Mouse (Mus musculus): ENCODE measurements at regions not wholly inside any gene's neighbourhood (a gene's known extent, or its start where the extent isn't known, plus 50 kb on each side); places are given as distances from the start of the nearest gene placed in this dataset.

GRCm38 (mm10) chr4:95284696-95285095 lies 232.7 kb upstream of the Jun start:
- Histone ChIP-seq H3K4me2 (no peak overlapping the region), H3K9me3 (no peaks in the 10 kb centered on the region), H3K4me3 (no peak overlapping the region), H3K9ac (no peak overlapping the region), H3K36me3 (no peaks in the 10 kb centered on the region), H3K27ac (no peak overlapping the region), H3K4me1 (peaks cover 7% of the 10 kb centered on the region), H3K27me3 (no peaks in the 10 kb centered on the region)
- no peak for ATAC-seq (ENCODE audit: insufficient number of reproducible peaks, insufficient read depth, low FRiP score, low TSS enrichment, low read depth)
- WGBS: 80% methylated on average over 1 of the region's 1 CpGs

DNA sequence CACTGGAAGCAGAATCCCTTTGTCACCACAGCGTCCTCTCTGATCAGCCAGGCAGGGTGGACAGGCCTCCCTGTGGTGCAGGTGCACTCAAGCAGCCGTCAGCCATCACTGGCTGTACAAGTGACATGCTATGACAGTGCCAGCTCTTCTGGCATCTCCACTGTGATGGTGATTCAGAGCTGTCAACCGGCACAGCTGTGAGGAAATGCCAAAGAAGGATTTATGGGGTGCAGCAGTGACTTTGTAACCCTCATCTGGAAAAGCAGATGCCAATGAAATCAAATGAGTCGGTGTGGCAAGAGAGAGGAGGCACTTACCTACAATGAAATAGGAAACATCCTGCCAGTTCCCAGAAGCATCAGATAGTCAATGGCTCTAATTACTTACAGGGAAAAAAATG lies 238.3 kb upstream of the Jun start:
- no peak for ATAC-seq (ENCODE audit: insufficient number of reproducible peaks, insufficient read depth, low FRiP score, low TSS enrichment, low read depth)
- Histone ChIP-seq H3K27ac (no peak overlapping the region), H3K9me3 (no peaks in the 10 kb centered on the region), H3K9ac (no peak overlapping the region), H3K36me3 (no peaks in the 10 kb centered on the region), H3K4me1 (no peaks in the 10 kb centered on the region), H3K4me3 (no peak overlapping the region), H3K4me2 (no peak overlapping the region), H3K27me3 (no peaks in the 10 kb centered on the region)
- WGBS: 63% methylated on average over 4 of the region's 4 CpGs

DNA sequence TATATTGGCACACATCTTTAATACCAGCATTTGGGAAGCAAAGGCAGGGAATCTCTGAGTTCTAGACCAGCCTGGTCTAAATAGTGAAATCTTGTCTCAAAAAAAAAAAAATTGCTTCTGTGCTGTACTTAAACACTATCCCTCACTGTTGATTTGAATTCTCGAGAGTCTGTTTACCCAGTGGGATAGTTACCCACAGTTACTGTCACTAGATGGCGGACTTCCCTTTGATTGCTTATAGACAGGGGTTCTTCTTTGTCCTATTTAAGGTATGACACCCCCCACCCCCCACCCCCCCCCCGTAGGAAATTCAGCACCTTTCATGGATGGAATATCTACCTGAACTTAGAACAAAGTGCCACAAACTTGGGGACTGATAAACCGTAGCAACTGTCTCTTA lies 242.1 kb upstream of the Jun start:
- Histone ChIP-seq H3K4me1 (no peaks in the 10 kb centered on the region), H3K4me2 (no peak overlapping the region), H3K27ac (no peak overlapping the region), H3K9ac (no peak overlapping the region), H3K9me3 (no peaks in the 10 kb centered on the region), H3K36me3 (no peaks in the 10 kb centered on the region), H3K4me3 (no peak overlapping the region), H3K27me3 (no peaks in the 10 kb centered on the region)
- no peak for ATAC-seq (ENCODE audit: insufficient number of reproducible peaks, insufficient read depth, low FRiP score, low TSS enrichment, low read depth)
- WGBS: 52% methylated on average over 4 of the region's 4 CpGs

DNA sequence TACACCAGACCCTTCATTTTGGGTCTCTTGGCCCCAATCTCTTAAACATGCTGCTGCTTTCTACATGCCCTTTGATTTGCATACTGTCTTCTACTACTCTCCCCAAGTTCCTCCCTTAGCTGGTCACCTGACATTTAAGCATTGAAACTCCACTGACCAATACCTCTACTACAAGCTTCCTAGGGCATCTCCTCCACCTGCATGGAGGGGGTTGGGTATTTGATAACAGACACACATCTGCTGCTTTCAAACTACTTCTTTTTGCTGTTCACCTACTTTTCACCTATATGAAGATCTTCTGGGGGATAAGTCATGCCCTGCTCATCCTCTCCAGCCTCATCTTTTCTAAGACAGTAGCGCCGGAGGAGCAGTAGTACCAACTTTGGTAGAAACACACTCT lies 249.9 kb upstream of the Jun start:
- Histone ChIP-seq H3K36me3 (no peaks in the 10 kb centered on the region), H3K27ac (no peak overlapping the region), H3K27me3 (no peaks in the 10 kb centered on the region), H3K4me2 (no peak overlapping the region), H3K9ac (no peak overlapping the region), H3K9me3 (no peaks in the 10 kb centered on the region), H3K4me1 (peaks cover 8% of the 10 kb centered on the region), H3K4me3 (no peak overlapping the region)
- ATAC-seq (ENCODE audit: insufficient number of reproducible peaks, insufficient read depth, low FRiP score, low TSS enrichment, low read depth): no peak
- WGBS: 96% methylated on average over 2 of the region's 2 CpGs

- H3K4me2 ChIP-seq: no peak overlapping the region
- H3K27me3 ChIP-seq: no peaks in the 10 kb centered on the region
- peaks cover 8% of the 10 kb centered on the region for H3K4me1 ChIP-seq
- H3K36me3 ChIP-seq: no peaks in the 10 kb centered on the region
- H3K9me3 ChIP-seq: no peaks in the 10 kb centered on the region
- no peak for ATAC-seq (ENCODE audit: insufficient number of reproducible peaks, insufficient read depth, low FRiP score, low TSS enrichment, low read depth)
- 35% methylated on average over 2 of the region's 2 CpGs for WGBS
- H3K9ac ChIP-seq: no peak overlapping the region; the same call in 1 of the 2 replicates
- H3K4me3 ChIP-seq: no peak overlapping the region
- H3K27ac ChIP-seq: 0 out of 2 replicates have a peak overlapping the region, but pooled peaks have one; percentile 23
Measured at GRCm38 (mm10) chr4:95303337-95303736, 251.3 kb upstream of the Jun start.

DNA sequence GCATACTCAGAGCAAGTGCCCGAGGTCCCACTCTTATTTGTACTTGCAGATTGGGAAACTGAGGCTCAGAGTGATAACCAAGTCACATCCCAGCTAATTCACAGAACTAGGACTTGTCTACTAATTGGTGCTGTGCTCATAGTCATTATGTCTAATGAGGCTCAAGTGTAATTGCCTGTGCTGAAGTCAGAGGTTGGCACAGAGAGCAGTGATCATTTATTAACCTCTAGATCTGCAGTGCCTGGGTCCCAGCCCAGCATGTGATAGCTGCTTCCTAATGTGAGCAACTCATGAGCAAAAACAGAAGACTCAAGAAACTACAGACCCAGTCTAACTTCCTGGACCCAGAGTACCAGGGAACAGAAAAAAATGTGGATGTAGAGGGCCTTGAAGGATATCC lies 252.0 kb upstream of the Jun start:
- no peak overlapping the region for H3K27ac ChIP-seq
- ATAC-seq (ENCODE audit: insufficient number of reproducible peaks, insufficient read depth, low FRiP score, low TSS enrichment, low read depth): no peak
- H3K27me3 ChIP-seq: no peaks in the 10 kb centered on the region
- WGBS: 86% methylated on average over 1 of the region's 1 CpGs
- no peaks in the 10 kb centered on the region for H3K36me3 ChIP-seq
- H3K4me3 ChIP-seq: no peak overlapping the region
- no peak overlapping the region for H3K9ac ChIP-seq
- H3K9me3 ChIP-seq: no peaks in the 10 kb centered on the region
- no peak overlapping the region for H3K4me2 ChIP-seq
- peaks cover 8% of the 10 kb centered on the region for H3K4me1 ChIP-seq

- Histone ChIP-seq H3K27ac (no peak overlapping the region), H3K4me1 (peaks cover 8% of the 10 kb centered on the region), H3K36me3 (no peaks in the 10 kb centered on the region), H3K9me3 (no peaks in the 10 kb centered on the region), H3K27me3 (no peaks in the 10 kb centered on the region), H3K4me3 (no peak overlapping the region), H3K9ac (no peak overlapping the region), H3K4me2 (no peak overlapping the region)
- 89% methylated on average over 2 of the region's 2 CpGs for WGBS
- ATAC-seq (ENCODE audit: insufficient number of reproducible peaks, insufficient read depth, low FRiP score, low TSS enrichment, low read depth): no peak
Measured at GRCm38 (mm10) chr4:95307134-95307533, 250.2 kb upstream of the Fggy start.

GRCm38 (mm10) chr4:95308469-95308895 lies 248.8 kb upstream of the Fggy start:
- Histone ChIP-seq H3K9me3 (no peaks in the 10 kb centered on the region), H3K36me3 (no peaks in the 10 kb centered on the region), H3K9ac (no peak overlapping the region), H3K4me3 (no peak overlapping the region), H3K4me2 (no peak overlapping the region), H3K4me1 (peaks cover under 1% of the 10 kb centered on the region; the same call in 1 of the 2 replicates), H3K27ac (no peak overlapping the region), H3K27me3 (no peaks in the 10 kb centered on the region)
- ATAC-seq (ENCODE audit: insufficient number of reproducible peaks, insufficient read depth, low FRiP score, low TSS enrichment, low read depth): peak; percentile 62; the same call in 1 of the 2 replicates
- 31% methylated on average over 5 of the region's 5 CpGs for WGBS

DNA sequence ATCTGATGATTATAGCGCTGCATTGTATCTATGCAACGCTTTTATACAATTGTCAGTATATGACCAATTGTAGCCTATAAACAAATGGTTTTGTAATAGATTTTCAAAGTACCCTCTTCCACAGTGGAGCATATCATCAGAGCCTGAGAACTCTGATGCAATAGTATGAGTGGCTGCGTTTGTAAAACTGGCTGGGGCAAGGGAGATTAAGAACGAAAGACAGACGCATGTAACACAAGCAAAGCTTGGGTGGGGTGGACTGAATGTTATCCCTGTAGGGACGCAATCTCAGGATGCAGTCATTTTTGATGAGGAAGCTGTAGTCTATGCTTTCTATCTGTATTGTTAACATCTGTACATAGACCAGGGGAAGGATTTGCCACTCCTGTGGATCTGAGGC lies 246.9 kb upstream of the Fggy start:
- 0 out of 2 replicates have a peak, but pooled peaks cover 3% of the 10 kb centered on the region for H3K4me1 ChIP-seq
- 75% methylated on average over 6 of the region's 6 CpGs for WGBS
- no peak for ATAC-seq (ENCODE audit: insufficient number of reproducible peaks, insufficient read depth, low FRiP score, low TSS enrichment, low read depth)
- H3K9me3 ChIP-seq: no peaks in the 10 kb centered on the region
- no peak overlapping the region for H3K27ac ChIP-seq
- H3K4me2 ChIP-seq: no peak overlapping the region
- H3K36me3 ChIP-seq: no peaks in the 10 kb centered on the region
- no peaks in the 10 kb centered on the region for H3K27me3 ChIP-seq
- H3K4me3 ChIP-seq: no peak overlapping the region
- H3K9ac ChIP-seq: no peak overlapping the region

DNA sequence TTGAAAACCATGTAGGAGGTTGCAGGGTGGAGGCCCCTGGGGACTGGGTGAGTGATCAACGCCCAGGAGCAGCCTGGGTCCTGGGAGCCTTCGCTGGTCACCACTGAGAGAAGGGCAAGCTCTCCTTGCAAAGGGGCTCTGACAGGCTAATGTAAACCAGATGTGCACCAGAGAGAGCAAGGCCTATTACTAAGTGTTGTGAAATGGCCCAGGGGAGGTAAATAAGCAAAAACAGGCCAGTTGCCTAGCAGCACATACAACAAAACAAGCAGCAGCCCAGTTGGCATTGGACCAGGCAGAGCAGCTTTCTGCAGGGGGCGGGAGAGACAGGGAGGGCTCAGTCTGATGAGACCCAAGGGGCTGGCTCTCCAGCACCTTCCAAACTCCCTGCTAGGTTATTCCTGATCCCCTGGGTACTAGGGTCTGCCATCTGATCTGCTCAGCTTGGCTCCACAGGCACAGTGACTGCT lies 239.5 kb upstream of the Fggy start:
- peak; percentile 87 for ATAC-seq (ENCODE audit: insufficient number of reproducible peaks, insufficient read depth, low FRiP score, low TSS enrichment, low read depth)
- no peaks in the 10 kb centered on the region for H3K36me3 ChIP-seq
- peaks cover 31% of the 10 kb centered on the region for H3K4me1 ChIP-seq
- H3K4me3 ChIP-seq: no peak overlapping the region
- no peak overlapping the region for H3K9ac ChIP-seq
- H3K4me2 ChIP-seq: peak overlapping the region; percentile 42
- 16% methylated on average over 3 of the region's 3 CpGs for WGBS
- no peaks in the 10 kb centered on the region for H3K27me3 ChIP-seq
- no peaks in the 10 kb centered on the region for H3K9me3 ChIP-seq
- H3K27ac ChIP-seq: peak overlapping the region; percentile 81

DNA sequence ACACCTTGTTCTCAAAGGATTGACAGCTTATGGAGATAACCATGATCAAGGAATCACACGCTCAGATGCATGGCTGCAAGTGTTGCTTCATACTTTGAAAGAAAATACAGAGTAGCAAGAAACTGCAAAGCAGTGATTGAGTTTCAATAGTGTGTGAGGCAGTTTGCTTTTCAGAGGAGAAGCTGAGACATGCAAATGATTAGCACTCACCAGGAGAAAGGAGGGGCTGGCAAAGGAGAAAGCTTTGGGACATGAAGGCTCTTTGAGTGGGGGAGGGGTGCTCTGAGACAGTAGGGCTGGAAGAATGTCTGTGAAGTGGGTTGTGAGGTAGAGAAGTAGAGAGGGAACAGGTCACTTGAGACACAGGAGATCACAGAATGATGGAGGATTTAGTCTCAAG lies 238.7 kb upstream of the Fggy start:
- WGBS: 23% methylated on average over 1 of the region's 1 CpGs
- no peaks in the 10 kb centered on the region for H3K27me3 ChIP-seq
- no peak overlapping the region for H3K9ac ChIP-seq
- no peaks in the 10 kb centered on the region for H3K36me3 ChIP-seq
- no peak overlapping the region for H3K4me3 ChIP-seq
- ATAC-seq (ENCODE audit: insufficient number of reproducible peaks, insufficient read depth, low FRiP score, low TSS enrichment, low read depth): no peak
- H3K4me2 ChIP-seq: peak overlapping the region; percentile 42
- no peaks in the 10 kb centered on the region for H3K9me3 ChIP-seq
- H3K27ac ChIP-seq: peak overlapping the region; percentile 81
- H3K4me1 ChIP-seq: peaks cover 31% of the 10 kb centered on the region

- Histone ChIP-seq H3K9me3 (no peaks in the 10 kb centered on the region), H3K4me2 (0 out of 2 replicates have a peak overlapping the region, but pooled peaks have one; percentile 11), H3K27ac (peak overlapping the region; percentile 81), H3K4me1 (peaks cover 28% of the 10 kb centered on the region), H3K4me3 (no peak overlapping the region), H3K27me3 (no peaks in the 10 kb centered on the region), H3K36me3 (no peaks in the 10 kb centered on the region), H3K9ac (no peak overlapping the region)
- no peak for ATAC-seq (ENCODE audit: insufficient number of reproducible peaks, insufficient read depth, low FRiP score, low TSS enrichment, low read depth)
- WGBS: 11% methylated on average over 6 of the region's 6 CpGs
Measured at GRCm38 (mm10) chr4:95319036-95319435, 238.3 kb upstream of the Fggy start.

DNA sequence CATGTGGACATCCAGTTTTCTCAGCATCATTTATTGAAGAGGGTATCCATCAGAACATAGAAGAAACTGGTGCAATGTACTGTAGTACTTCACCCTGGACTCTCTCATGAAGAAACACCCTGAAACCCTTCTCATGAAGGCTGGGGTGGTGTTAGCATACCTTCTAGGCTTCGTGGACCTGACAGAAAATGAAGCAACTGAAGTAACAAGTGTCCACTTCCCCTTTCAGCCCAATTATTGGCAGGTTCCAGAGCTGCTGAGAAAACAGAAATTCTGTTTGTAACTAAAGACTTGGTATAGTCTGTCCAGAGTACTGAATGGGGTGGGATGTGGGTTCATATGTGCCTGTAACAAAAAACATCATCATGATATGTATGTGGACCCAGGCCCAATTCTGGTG lies 231.4 kb upstream of the Fggy start:
- no peaks in the 10 kb centered on the region for H3K9me3 ChIP-seq
- H3K4me2 ChIP-seq: no peak overlapping the region
- no peak overlapping the region for H3K27ac ChIP-seq
- no peaks in the 10 kb centered on the region for H3K4me1 ChIP-seq
- no peak overlapping the region for H3K4me3 ChIP-seq
- H3K27me3 ChIP-seq: no peaks in the 10 kb centered on the region
- H3K36me3 ChIP-seq: no peaks in the 10 kb centered on the region
- WGBS: 62% methylated on average over 1 of the region's 1 CpGs
- no peak overlapping the region for H3K9ac ChIP-seq
- no peak for ATAC-seq (ENCODE audit: insufficient number of reproducible peaks, insufficient read depth, low FRiP score, low TSS enrichment, low read depth)
